Mouse (Mus musculus) spleen, adult 2 months (tissue): ENCODE data around the gene Rbbp6. TPM values are rescaled to one million over a fixed set of nuclear protein-coding genes. Genes with fewer than 3 reads are reported as not detected.

ENCODE experiments used
- DNase-seq, 2 experiments: peaks; one replicate each; pipeline versions ENCODE4 v3.0.0 to v3.0.0-alpha.2; 2012 to 2021; ENCODE audit warnings: low spot score in 2 of 2, low read depth in 1 of 2
- H3K27ac ChIP-seq: fragments of 200-500 bp; 2 replicates; pipeline ENCODE4 v1.5.1; 2012; ENCODE audit warnings: low read length, inconsistent platforms; ENCODE audit not compliant: insufficient read depth
- H3K27me3 ChIP-seq: fragments of 200-500 bp; 2 replicates; pipeline ENCODE4 v1.6.1; 2012; ENCODE audit warnings: mild to moderate bottlenecking, moderate library complexity, low read length, inconsistent platforms; ENCODE audit not compliant: control insufficient read depth, insufficient read depth
- H3K36me3 ChIP-seq: fragments of 200-500 bp; 2 replicates; pipeline ENCODE4 v1.6.1; 2012; ENCODE audit warnings: mild to moderate bottlenecking, low read length, inconsistent platforms; ENCODE audit not compliant: control insufficient read depth, insufficient read depth
- H3K4me1 ChIP-seq: fragments of 200-500 bp; 2 replicates; pipeline ENCODE4 v1.6.1; 2011; ENCODE audit warnings: inconsistent platforms; ENCODE audit not compliant: control insufficient read depth, insufficient read depth, insufficient read length
- H3K4me3 ChIP-seq: fragments of 200-500 bp; 2 replicates; pipeline ENCODE4 v1.5.1; 2011; ENCODE audit warnings: mild to moderate bottlenecking, inconsistent platforms; ENCODE audit not compliant: insufficient read depth, insufficient read length; ENCODE audit errors: extremely low read depth
- CTCF ChIP-seq: fragments of 200-500 bp; IDR thresholded peaks from 2 replicates; pipeline ENCODE4 v1.5.1; 2011; ENCODE audit warnings: mild to moderate bottlenecking, inconsistent platforms; ENCODE audit not compliant: insufficient read depth, insufficient read length, insufficient replicate concordance; ENCODE audit errors: extremely low read depth
- POLR2A ChIP-seq: fragments of 200-500 bp; IDR thresholded peaks from 2 replicates; pipeline ENCODE4 v1.6.1; 2011; ENCODE audit warnings: low read depth, low read length, inconsistent platforms
- WGBS: fragments of 180-500 bp; shearing (Covaris S2); methylation state at CpG from one replicate; pipeline ENCODE4 v1.1.7; 2018; 5-methylcytosine and 5-hydroxymethylcytosine counted together
- polyA plus RNA-seq: library from polyadenylated mRNA; depleted of rRNA; stranded (reverse); fragments of >200 nt; gene quantifications from 2 replicates; pipeline ENCODE4 v1.2.3, GENCODE M21; 2012

Rbbp6 gene
- polyA plus RNA-seq, 1 experiment = 8.8 TPM

GRCm38 (mm10) chr7:123002028-123002410 lies 36.5 kb downstream of the Rbbp6 start:
- TF ChIP-seq CTCF = no peak
- TF ChIP-seq POLR2A = no peak
- no peaks in the 10 kb centered on the region for H3K4me1 ChIP-seq
- H3K27me3 ChIP-seq = no peaks in the 10 kb centered on the region
- H3K27ac ChIP-seq = no peak overlapping the region
- H3K4me3 ChIP-seq = no peak overlapping the region
- no peak for DNase-seq
- peaks cover 43% of the 10 kb centered on the region for H3K36me3 ChIP-seq
- WGBS = 98% methylated on average over 6 of the region's 6 CpGs

DNA sequence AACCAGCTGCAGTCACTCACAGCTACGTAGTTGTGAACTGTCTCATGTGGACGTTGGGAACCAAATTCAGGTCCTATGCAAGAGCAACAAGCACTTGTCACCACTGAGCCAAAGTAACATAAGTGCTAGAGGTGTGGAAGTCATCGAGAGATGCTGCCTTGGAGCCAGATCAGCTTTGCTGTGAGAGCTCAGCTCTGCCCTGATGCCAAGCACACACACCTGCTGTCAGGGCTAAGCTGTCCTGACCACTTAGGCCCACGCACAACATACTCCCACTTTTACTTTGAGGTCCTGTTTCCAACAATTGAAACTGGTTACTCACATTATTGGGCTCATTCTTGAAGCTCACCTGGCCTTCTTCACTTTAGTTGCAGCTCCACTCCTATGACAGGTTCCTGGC lies 37.7 kb downstream of the Rbbp6 start:
- no peak for TF ChIP-seq CTCF
- no peak for TF ChIP-seq POLR2A
- DNase-seq = no peak

DNA sequence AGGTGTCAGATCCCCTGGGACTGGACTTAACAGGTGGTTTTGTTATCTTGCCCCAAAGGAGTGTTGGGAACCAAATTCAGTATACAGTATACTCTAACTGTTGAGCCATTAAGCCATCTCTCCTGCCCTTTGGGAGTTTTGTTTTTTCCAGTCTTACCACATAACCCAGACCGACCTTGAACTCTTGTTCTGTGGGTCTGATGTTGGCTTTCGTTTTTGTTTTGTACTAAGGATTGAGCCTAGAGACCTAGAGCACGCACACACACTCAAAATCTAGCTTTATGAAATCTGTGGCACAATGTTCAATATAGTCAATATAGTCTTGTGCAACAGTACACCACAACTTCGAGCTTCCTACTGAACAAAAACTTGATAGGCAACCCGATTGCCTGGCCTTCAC lies 39.0 kb downstream of the Rbbp6 start:
- Histone ChIP-seq H3K4me1 (no peaks in the 10 kb centered on the region), H3K36me3 (peaks cover 29% of the 10 kb centered on the region), H3K4me3 (no peak overlapping the region), H3K27ac (no peak overlapping the region), H3K27me3 (no peaks in the 10 kb centered on the region)
- 90% methylated on average over 5 of the region's 5 CpGs for WGBS
- DNase-seq = no peak
- TF ChIP-seq CTCF (no peak), POLR2A (no peak)

More for the DNA sequence above, 37.7 kb downstream of the Rbbp6 start:
- no peak overlapping the region for H3K4me3 ChIP-seq
- H3K27ac ChIP-seq = no peak overlapping the region
- no peaks in the 10 kb centered on the region for H3K27me3 ChIP-seq
- WGBS = 91% methylated on average over 4 of the region's 4 CpGs
- peaks cover 39% of the 10 kb centered on the region for H3K36me3 ChIP-seq
- H3K4me1 ChIP-seq = no peaks in the 10 kb centered on the region

GRCm38 (mm10) chr7:123006251-123006650 lies 40.8 kb downstream of the Rbbp6 start:
- DNase-seq = no peak
- TF ChIP-seq POLR2A = no peak
- TF ChIP-seq CTCF = no peak
- H3K36me3 ChIP-seq = peaks cover 16% of the 10 kb centered on the region
- H3K27ac ChIP-seq = no peak overlapping the region
- no peak overlapping the region for H3K4me3 ChIP-seq
- 76% methylated on average over 2 of the region's 2 CpGs for WGBS
- no peaks in the 10 kb centered on the region for H3K27me3 ChIP-seq
- H3K4me1 ChIP-seq = no peaks in the 10 kb centered on the region

DNA sequence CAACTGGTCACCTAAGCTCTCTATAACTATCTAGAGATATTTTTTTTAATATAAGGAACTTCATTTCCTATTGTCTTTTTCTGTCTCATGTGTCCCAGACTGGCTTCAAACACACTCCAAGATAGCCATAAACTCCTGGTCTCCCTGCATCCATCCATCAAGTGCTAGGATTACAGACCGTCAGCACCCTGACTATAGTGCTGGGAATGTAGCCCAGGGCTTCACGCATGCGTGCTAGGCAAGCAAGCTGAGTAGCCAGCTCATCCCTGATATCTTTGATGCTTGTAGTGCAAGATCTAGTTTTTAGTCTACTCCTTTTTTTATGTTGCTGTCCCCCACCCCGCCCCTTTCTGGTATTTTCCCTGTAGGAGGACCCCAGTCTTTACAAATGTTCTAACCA lies 42.3 kb downstream of the Rbbp6 start:
- Histone ChIP-seq H3K27ac (no peak overlapping the region), H3K4me3 (no peak overlapping the region), H3K4me1 (no peaks in the 10 kb centered on the region), H3K36me3 (peaks cover 7% of the 10 kb centered on the region), H3K27me3 (no peaks in the 10 kb centered on the region)
- 86% methylated on average over 4 of the region's 4 CpGs for WGBS
- no peak for TF ChIP-seq CTCF
- TF ChIP-seq POLR2A = no peak
- no peak for DNase-seq

GRCm38 (mm10) chr7:123013466-123013865 lies 48.0 kb downstream of the Rbbp6 start:
- TF ChIP-seq POLR2A (no peak), CTCF (no peak)
- no peak for DNase-seq
- Histone ChIP-seq H3K27me3 (no peaks in the 10 kb centered on the region), H3K4me1 (no peaks in the 10 kb centered on the region), H3K27ac (no peak overlapping the region), H3K36me3 (no peaks in the 10 kb centered on the region), H3K4me3 (no peak overlapping the region)
- WGBS = 83% methylated on average over 5 of the region's 5 CpGs

- WGBS = 81% methylated on average over 7 of the region's 7 CpGs
- Histone ChIP-seq H3K4me1 (no peaks in the 10 kb centered on the region), H3K27ac (no peak overlapping the region), H3K27me3 (no peaks in the 10 kb centered on the region), H3K36me3 (no peaks in the 10 kb centered on the region), H3K4me3 (no peak overlapping the region)
- no peak for DNase-seq
- no peak for TF ChIP-seq CTCF
- TF ChIP-seq POLR2A = no peak
Observed at GRCm38 (mm10) chr7:123014729-123015128, 49.2 kb downstream of the Rbbp6 start.
